Mouse (Mus musculus) C2C12 (cell line): Measurements from ENCODE around the gene Cep131.

Source experiments
- CTCF ChIP-seq: IDR thresholded peaks from one replicate; pipeline ENCODE4 v1.5.1; 2011; ENCODE audit not compliant: control insufficient read depth, insufficient read depth, insufficient read length
- FOSL1 ChIP-seq: IDR thresholded peaks from one replicate; pipeline ENCODE4 v1.8.0; 2011; ENCODE audit warnings: mild to moderate bottlenecking, low read length; ENCODE audit not compliant: poor library complexity, insufficient read depth, severe bottlenecking
- MYOG ChIP-seq: IDR thresholded peaks from one replicate; pipeline ENCODE4 v1.6.1; 2011; ENCODE audit not compliant: control insufficient read depth, insufficient read length; ENCODE audit errors: extremely low read depth

GRCm38 (mm10) chr11:120064006-120064667, 22.5 kb downstream of the Cep131 start:
- no peak for TF ChIP-seq FOSL1
- TF ChIP-seq CTCF, result no peak
- TF ChIP-seq MYOG, result no peak
